Mouse (Mus musculus): ENCODE results near the gene Fkbp6. TPM values are rescaled to one million over a fixed set of nuclear protein-coding genes. Genes with fewer than 3 reads are reported as not detected.

Fkbp6 gene
- polyA plus RNA-seq, 1 experiment from 2014 or later: not detected

- Histone ChIP-seq H3K27ac (no peak overlapping the region), H3K27me3 (replicated peaks) (peaks cover 18% of the 10 kb centered on the region; the same call in 1 of the 2 replicates), H3K4me1 (peaks cover 25% of the 10 kb centered on the region), H3K4me2 (peak overlapping the region; percentile 87), H3K9me3 (no peaks in the 10 kb centered on the region), H3K9ac (no peak overlapping the region), H3K4me3 (peak overlapping the region; percentile 53), H3K36me3 (replicated peaks) (peaks cover 25% of the 10 kb centered on the region)
- WGBS: 64% methylated on average over 9 of the region's 9 CpGs
- no peak for ATAC-seq (replicated peaks)
Measured at GRCm38 (mm10) chr5:135247337-135247736, 102.5 kb downstream of the Fkbp6 start.

- WGBS: 50% methylated on average over 4 of the region's 4 CpGs
Measured at GRCm38 (mm10) chr5:135246531-135246930, 103.3 kb downstream of the Fkbp6 start.

GRCm38 (mm10) chr5:135243166-135243565 is 106.7 kb downstream of the Fkbp6 start:
- ATAC-seq (replicated peaks): no peak
- H3K27ac ChIP-seq: no peak overlapping the region
- H3K4me2 ChIP-seq: no peak overlapping the region
- no peak overlapping the region for H3K4me3 ChIP-seq
- 97% methylated on average over 1 of the region's 1 CpGs for WGBS
- peaks cover 53% of the 10 kb centered on the region for H3K36me3 ChIP-seq (replicated peaks)
- H3K9ac ChIP-seq: no peak overlapping the region
- H3K9me3 ChIP-seq: no peaks in the 10 kb centered on the region
- H3K27me3 ChIP-seq (replicated peaks): no peaks in the 10 kb centered on the region
- H3K4me1 ChIP-seq: 0 out of 2 replicates have a peak, but pooled peaks cover 5% of the 10 kb centered on the region

More at GRCm38 (mm10) chr5:135246531-135246930, 103.3 kb downstream of the Fkbp6 start:
- no peak overlapping the region for H3K27ac ChIP-seq
- H3K4me1 ChIP-seq: peaks cover 25% of the 10 kb centered on the region
- H3K9me3 ChIP-seq: no peaks in the 10 kb centered on the region
- H3K4me3 ChIP-seq: no peak overlapping the region
- no peak overlapping the region for H3K9ac ChIP-seq
- H3K4me2 ChIP-seq: no peak overlapping the region
- H3K27me3 ChIP-seq (replicated peaks): peaks cover 18% of the 10 kb centered on the region; the same call in 1 of the 2 replicates
- H3K36me3 ChIP-seq (replicated peaks): peaks cover 31% of the 10 kb centered on the region
- ATAC-seq (replicated peaks): no peak

GRCm38 (mm10) chr5:135242608-135243007 is 107.2 kb downstream of the Fkbp6 start:
- WGBS: 89% methylated on average over 3 of the region's 3 CpGs
- H3K27me3 ChIP-seq (replicated peaks): no peaks in the 10 kb centered on the region
- no peak overlapping the region for H3K4me3 ChIP-seq
- H3K9me3 ChIP-seq: no peaks in the 10 kb centered on the region
- H3K4me1 ChIP-seq: 0 out of 2 replicates have a peak, but pooled peaks cover 5% of the 10 kb centered on the region
- no peak overlapping the region for H3K4me2 ChIP-seq
- no peak overlapping the region for H3K27ac ChIP-seq
- no peak for ATAC-seq (replicated peaks)
- peaks cover 58% of the 10 kb centered on the region for H3K36me3 ChIP-seq (replicated peaks)
- H3K9ac ChIP-seq: no peak overlapping the region

- no peaks in the 10 kb centered on the region for H3K27me3 ChIP-seq (replicated peaks)
- no peak overlapping the region for H3K4me2 ChIP-seq
- H3K36me3 ChIP-seq (replicated peaks): peaks cover 63% of the 10 kb centered on the region
- no peak overlapping the region for H3K4me3 ChIP-seq
- WGBS: 83% methylated on average over 12 of the region's 12 CpGs
- H3K27ac ChIP-seq: no peak overlapping the region
- H3K4me1 ChIP-seq: 0 out of 2 replicates have a peak, but pooled peaks cover under 1% of the 10 kb centered on the region
- no peaks in the 10 kb centered on the region for H3K9me3 ChIP-seq
- no peak for ATAC-seq (replicated peaks)
- H3K9ac ChIP-seq: no peak overlapping the region
Measured at GRCm38 (mm10) chr5:135242136-135242535, 107.7 kb downstream of the Fkbp6 start.

Small RNAs within 50 kb of the gene (microRNA-seq; reads per million reads assigned to microRNA genes)
- 2.2 reads per million, percentile 7 among the genes with 10 or more reads in this experiment for gene Mir7033

Other genes with a start within 250 kb of the Fkbp6 start
- gene Tbl2, start 200.4 kb downstream of the Fkbp6 start, polyA plus RNA-seq (2015; fragmentation: Nextera tagmentation; extraction: Ambion mirVana): 13.2 and 13.4 TPM in 2 replicates
- 41.8 and 48.4 TPM in 2 replicates for gene Bcl7b, start 181.8 kb downstream of the Fkbp6 start, polyA plus RNA-seq (2015; fragmentation: Nextera tagmentation; extraction: Ambion mirVana)
- gene Baz1b, start 162.8 kb downstream of the Fkbp6 start, polyA plus RNA-seq (2015; fragmentation: Nextera tagmentation; extraction: Ambion mirVana): 30.5 and 30.9 TPM in 2 replicates
- 11.5 and 15.4 TPM in 2 replicates for gene Fzd9, start 98.8 kb downstream of the Fkbp6 start, polyA plus RNA-seq (2015; fragmentation: Nextera tagmentation; extraction: Ambion mirVana)
- not detected in 2 replicates for gene Trim50, start 3.3 kb upstream of the Fkbp6 start, polyA plus RNA-seq (2015; fragmentation: Nextera tagmentation; extraction: Ambion mirVana)
- gene Nsun5, start 19.9 kb upstream of the Fkbp6 start, polyA plus RNA-seq (2015; fragmentation: Nextera tagmentation; extraction: Ambion mirVana): 35.3 and 37.3 TPM in 2 replicates
- gene Pom121, start 44.5 kb upstream of the Fkbp6 start, polyA plus RNA-seq (2015; fragmentation: Nextera tagmentation; extraction: Ambion mirVana): 11.4 and 11.8 TPM in 2 replicates
- 37.6 and 38.2 TPM in 2 replicates for gene Hip1, start 195.1 kb upstream of the Fkbp6 start, polyA plus RNA-seq (2015; fragmentation: Nextera tagmentation; extraction: Ambion mirVana)
- gene Ccl26, start 213.5 kb upstream of the Fkbp6 start, polyA plus RNA-seq (2015; fragmentation: Nextera tagmentation; extraction: Ambion mirVana): not detected in 2 replicates
- 1.2 and 2.8 TPM in 2 replicates for gene Ccl24, start 223.0 kb upstream of the Fkbp6 start, polyA plus RNA-seq (2015; fragmentation: Nextera tagmentation; extraction: Ambion mirVana)